Mouse (Mus musculus) thymus, adult 2 months (tissue): ENCODE measurements around the gene E2f7.

Source experiments
- CTCF ChIP-seq: fragments of 200-500 bp; IDR thresholded peaks from 2 replicates; pipeline ENCODE4 v1.5.1; 2012; ENCODE audit warnings: mild to moderate bottlenecking, control low read depth, low read length, moderate library complexity, borderline replicate concordance; ENCODE audit not compliant: control insufficient read depth, poor library complexity, insufficient read depth; ENCODE audit errors: extremely low read depth
- POLR2A ChIP-seq: fragments of 200-500 bp; IDR thresholded peaks from 2 replicates; pipeline ENCODE4 v1.6.1; 2012; ENCODE audit warnings: mild to moderate bottlenecking, low read length, control low read depth, moderate library complexity; ENCODE audit not compliant: control insufficient read depth, poor library complexity, insufficient read depth; ENCODE audit errors: extremely low read depth

- no peak for TF ChIP-seq CTCF
- TF ChIP-seq POLR2A = no peak
These were observed 18.2 kb downstream of the E2f7 start for GRCm38 (mm10) chr10:110763416-110763815.
